Mouse (Mus musculus): ENCODE measurements at regions not wholly inside any gene's neighbourhood (a gene's known extent, or its start where the extent isn't known, plus 50 kb on each side); places are given as distances from the start of the nearest gene placed in this dataset.
"Not testable (repeated sequence)": the region's sequence is repeated elsewhere in the genome, so short reads cannot be mapped to it uniquely, and the experiment has no call there.

GRCm38 (mm10) chr15:24358398-24358797 is 1055.2 kb downstream of the Basp1 start:
- no peak for DNase-seq (ENCODE audit: low read depth, low spot score)

DNA sequence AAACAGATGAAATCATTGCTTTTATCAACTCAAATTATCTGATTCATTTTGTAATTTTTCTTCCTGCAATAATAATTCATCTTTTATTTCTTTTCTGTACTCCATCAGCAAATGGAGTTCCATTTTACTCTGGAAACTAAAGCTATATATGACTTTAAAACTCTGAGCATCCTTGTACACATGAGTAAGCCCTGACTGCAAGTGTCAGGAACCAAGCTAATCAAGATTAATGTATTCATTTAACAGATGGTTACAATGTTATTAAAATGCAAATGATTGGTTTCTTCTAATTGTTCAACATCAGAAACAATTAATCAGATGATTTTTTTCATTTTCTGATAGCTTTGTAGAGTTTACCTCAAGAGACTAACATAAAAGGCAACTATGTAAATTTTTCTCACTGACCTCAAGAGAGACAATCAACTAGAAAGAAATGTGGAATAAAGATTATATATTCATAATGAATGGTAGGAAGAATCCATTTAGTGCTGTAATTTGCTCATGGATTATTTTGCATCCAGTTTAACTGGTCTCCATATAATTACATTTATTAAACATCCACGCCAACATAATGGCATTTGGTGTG is 1064.5 kb downstream of the Basp1 start:
- no peak for DNase-seq (ENCODE audit: low read depth, low spot score)

DNA sequence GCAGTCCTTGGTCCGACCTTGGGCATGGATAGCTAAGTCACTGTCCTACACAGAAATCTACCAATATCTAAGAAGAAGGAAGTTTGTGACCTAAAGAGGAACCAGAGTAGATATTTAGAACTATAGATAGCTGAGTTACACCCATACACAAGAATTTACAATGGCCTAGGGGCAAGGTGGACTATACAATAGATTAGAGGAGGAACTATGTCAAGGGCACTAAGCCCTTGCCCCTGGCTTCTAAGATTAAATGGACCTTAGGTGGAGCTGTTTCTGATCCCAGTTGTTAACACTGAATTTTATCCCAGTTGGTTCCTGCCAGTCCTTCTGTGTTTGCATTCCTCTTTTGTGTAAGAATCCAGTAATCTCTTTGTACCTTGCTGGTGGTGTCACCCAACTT is 1077.7 kb downstream of the Basp1 start:
- DNase-seq (ENCODE audit: low read depth, low spot score) = peak; percentile 86

DNA sequence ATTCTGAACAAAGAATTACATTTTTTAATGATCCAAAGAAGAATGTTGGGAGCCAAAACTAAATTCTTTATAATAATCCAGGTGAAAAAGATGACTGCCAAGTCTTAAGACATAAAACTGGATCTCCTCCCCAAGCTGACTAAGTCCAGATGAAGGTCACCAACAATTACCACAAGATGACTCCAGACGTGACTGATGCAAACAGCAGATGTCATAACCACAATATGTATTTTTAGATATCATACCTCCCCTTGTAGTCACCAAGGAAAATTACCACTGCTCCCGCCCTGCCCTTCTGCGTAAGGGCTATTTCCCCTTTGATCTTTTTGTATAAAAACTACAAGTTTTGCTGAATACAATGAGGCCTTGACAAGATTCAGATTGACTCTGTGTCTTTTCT is 1110.4 kb downstream of the Basp1 start:
- not testable (repeated sequence) for DNase-seq (ENCODE audit: low read depth, low spot score)

GRCm38 (mm10) chr15:24297236-24297635 is 1116.3 kb downstream of the Basp1 start:
- no peak for DNase-seq (ENCODE audit: low read depth, low spot score)

DNA sequence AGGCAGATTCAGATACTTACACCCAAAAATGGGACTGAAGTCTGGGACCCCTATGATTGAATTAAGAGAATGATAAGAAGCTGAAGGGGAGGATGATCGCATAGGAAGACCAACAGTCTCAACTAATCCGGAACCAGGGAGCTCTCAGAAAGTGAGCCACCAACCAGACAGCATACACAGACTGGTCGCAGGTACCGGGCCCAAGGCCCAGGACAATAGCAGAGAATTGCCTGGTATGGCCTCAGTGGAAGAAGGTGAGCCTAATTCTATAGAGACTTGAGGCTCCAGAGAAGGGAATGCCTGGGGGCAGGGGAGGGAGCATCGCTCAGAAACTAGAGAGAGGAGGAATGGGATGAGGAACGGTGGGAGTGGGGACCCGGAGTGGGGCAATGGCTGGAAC is 1116.8 kb downstream of the Basp1 start:
- DNase-seq (ENCODE audit: low read depth, low spot score) = no peak

DNA sequence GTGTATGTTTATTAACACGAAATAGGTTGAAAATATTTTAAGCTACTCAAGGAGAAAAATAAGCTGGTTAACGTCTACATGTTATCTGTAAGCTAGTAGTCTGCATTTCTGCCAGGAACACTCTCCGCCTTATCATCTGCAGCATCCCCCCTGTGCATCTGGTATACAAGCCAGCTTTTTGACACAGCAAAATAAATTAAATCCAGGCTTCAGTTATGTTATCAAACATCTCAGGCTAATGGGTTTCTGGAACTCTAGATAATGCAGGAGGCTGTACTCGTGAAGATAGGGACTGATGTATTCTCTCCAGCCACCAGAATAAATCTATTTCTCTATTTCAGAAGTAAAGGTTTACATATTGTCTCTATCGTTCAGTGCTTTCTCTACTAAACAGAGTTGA is 1138.5 kb downstream of the Basp1 start:
- no peak for DNase-seq (ENCODE audit: low read depth, low spot score)

- no peak for DNase-seq (ENCODE audit: low read depth, low spot score)
These were observed 1146.2 kb downstream of the Basp1 start for GRCm38 (mm10) chr15:24267360-24267759.
